Mouse (Mus musculus) neural tube, embryonic 10.5 days (tissue): ENCODE data around the gene Cdc16.

ENCODE experiments used
- DNase-seq: peaks from one replicate; pipeline ENCODE4 v3.0.0-alpha.2; 2017; ENCODE audit warnings: low spot score; ENCODE audit errors: extremely low spot score

Cdc16 gene

DNA sequence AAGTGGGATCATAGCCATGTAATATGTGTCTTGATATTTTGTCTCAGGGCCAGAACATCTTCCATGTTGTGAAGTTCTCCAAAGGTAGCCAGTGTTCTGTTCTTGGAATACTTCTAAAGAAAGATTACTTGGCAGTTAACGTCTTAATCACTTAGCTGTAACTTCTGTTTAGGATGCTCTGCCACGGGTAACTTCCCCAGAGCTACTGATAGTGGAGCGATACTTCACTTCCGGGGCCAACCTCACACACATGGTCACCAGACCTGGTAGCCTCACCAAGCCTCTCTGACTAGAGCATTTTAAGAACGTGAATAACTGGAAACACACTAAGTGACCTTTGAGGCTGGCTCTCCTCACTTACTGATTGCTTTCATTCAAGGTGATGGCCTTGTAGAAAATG lies 42.1 kb downstream of the Cdc16 start:
- DNase-seq = no peak

DNA sequence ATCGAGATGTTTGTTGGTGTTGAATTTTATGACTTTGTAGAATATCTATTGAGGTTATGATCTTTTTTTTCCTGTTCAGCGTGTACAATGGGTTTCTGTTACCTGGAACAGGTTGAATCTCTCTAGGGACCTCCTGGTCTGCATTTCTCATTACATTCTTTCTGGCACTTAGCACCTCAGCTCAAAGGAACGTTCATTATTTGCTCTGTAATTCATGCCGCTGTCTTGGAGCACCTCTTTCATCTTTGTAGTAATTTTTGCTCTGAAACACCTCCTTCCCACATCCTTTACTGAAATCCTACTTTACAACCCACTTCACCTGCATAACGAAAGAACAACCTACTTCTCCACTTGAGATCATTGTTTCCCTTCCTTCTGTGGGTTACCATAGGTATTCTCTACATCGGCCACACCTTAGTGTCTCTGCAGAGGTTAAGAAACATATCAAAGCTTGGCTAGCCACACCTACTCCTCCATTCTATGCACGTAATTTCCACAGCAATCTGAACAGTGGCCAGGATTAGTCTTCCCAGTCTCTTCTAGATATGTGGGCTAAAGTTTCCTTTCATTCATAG lies 71.2 kb downstream of the Cdc16 start:
- DNase-seq = no peak
